Mouse (Mus musculus) urinary bladder, adult 18-20 months (tissue): Measurements from ENCODE around the gene Bora.

Source experiments
- DNase-seq, 2 experiments: peaks; one replicate each; pipeline ENCODE4 v3.0.0; 2022; ENCODE audit warnings: low spot score in 2 of 2, mixed read lengths in 2 of 2

The Bora gene

GRCm38 (mm10) chr14:99060616-99061015 is 14.6 kb downstream of the Bora start:
- DNase-seq = no peak

- no peak for DNase-seq
Observed at GRCm38 (mm10) chr14:99063091-99063490, 17.1 kb downstream of the Bora start.

GRCm38 (mm10) chr14:99071146-99071545 is 25.1 kb downstream of the Bora start:
- DNase-seq = no peak

DNA sequence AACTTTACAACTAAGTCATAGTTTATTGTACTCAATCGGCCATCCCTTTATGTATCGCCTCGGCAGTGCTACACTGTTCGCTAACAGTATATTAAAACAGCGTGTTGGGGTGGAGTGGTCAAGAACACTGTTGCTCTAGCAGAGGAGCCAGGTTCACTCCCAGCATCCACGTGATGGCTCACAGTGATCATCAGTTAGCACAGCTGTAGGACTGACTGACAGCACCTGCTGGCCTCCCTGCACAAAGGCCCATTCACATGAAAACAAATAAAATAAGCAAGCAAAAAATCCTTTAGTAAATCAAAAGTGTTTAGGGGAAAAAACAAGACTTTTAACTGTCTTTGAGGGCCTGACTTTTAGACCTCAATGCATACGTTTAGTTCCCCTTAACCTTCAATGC is 42.9 kb downstream of the Bora start:
- no peak for DNase-seq

DNA sequence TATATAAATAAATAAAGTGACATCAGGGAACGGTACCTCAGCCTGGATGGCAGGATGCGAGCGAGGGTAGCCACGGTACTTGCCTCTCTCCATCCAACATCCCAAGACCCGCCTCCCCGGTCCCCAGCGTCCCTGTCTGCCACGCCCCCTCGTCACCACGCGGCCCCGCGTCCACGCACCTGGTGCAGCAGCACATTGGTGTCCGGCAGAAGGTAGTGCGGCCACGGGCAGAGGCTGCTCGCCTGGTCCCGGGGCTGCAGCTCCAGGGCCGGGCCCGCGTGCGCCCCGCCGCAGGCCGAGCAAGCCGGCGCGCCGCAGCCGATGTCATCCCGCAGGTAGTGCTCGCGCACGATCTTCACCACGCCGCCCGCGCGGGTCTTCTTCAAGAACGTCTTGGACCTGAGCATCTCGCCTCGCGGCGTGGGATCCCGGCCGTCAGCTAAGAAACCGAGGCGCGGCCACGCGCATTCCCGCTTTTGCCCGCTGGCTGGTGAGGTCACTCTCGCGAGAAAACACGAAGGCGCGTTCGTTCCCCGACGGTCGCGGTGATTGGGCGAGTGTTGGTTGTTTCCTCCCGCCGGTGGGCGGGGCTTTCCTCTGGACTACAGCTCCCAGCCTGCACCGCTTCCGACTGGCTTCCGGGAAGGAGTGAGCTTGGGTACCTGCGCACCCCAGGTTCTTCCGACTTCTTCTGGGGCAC is 53.4 kb downstream of the Bora start, which contains the start of the genes Pibf1 and Dis3:
Pibf1 (plus strand) TSS at position 158 of the 700 bp plus-strand sequence.
Dis3 (minus strand) TSS at position 504 of the 700 bp plus-strand sequence.
- DNase-seq = peak; percentile 98 to 99

DNA sequence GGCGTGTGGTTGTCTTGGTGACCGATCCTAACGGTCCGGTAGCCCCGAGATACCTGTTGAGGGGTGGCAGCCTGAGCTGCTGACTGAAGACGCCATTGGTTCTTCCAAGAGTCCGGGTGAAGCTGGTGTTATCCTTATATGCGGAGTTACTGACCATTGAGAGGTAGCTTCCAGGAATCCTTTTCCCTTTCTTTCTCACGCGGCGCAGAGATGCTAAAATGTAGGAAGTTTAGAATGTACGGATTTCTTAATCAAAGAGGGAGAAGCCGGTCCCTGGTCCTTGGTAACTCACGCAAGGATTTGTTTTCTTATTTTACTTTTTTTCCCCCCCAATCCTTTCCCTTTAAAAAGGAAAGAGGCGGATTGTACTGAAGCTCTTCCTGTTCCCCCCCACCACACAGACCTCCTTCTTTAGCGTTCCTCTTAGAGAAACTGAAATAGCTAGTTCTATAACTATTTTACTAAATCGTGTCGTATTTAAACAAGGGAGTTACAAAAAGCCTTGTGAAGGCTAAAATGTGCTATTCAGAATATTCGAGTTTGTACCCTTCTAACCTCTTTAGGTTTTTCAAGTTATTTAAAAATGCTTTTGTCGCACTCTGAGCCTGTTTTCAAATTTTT is 54.1 kb downstream of the Bora start:
- DNase-seq = no peak

DNA sequence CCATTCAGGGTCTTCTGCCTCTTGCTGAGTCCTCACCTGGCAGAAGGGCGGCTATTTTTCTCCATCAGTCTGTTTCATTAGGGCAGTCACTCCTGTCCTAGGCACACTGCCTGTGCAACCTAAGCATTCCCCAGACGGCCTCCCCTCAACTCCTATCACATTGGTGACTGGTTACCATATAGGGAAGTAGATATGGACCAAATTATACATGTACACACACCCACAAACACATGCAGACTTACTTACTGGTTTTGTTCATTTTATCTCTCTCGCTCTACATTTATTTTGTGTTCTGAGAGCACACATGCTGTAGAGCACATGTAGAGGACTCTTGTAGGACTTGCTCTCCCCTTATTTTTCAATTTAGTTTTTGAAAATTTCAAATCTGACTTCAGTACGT is 57.0 kb downstream of the Bora start:
- DNase-seq = no peak

DNA sequence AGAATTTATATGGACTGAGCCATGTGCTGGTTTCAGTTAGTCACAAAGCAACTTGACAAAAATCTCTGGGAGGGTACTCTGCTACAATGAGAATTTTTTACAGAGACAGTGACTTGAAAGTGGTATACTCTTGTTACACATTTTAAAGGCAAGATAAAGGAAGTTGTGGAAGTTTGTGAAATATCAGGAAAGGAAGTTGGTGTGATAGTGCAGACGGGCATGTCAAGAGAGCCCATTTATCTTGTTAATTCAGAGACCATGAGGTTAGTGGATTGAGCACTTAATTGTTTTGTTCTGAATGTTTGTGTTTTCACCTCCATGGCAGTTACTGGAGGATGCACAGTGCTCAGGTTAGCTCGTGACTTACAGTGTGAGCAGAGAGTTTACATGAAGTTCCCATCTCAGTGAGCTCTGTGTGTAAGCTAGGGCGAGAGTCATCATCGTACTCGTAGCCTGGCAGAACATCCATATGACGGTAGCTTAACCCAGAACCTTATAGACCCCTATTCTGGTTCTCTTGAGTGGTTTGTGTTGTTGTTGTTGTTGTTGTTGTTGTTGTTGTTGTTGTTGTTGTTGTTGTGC is 58.6 kb downstream of the Bora start:
- no peak for DNase-seq

DNA sequence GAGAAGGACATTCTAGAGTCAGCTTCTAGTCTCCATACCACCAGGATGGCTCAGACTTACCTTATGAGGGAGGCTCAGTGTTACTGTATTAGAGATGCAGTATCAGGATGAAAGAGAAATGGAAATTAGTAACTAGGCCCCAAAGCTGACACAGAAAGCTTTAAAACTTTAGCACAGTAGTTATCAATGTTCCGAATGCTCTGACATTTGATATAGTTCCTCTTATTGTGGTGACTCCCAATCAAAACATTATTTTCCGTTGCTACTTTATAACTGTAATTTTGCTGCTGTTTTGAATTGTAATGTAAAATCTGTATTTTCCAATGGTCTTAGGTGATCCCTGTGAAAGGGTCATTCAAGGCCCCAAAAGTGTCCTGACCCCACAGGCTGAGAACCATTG is 60.6 kb downstream of the Bora start:
- DNase-seq = no peak

GRCm38 (mm10) chr14:99107631-99108187 is 61.7 kb downstream of the Bora start:
- DNase-seq = no peak

GRCm38 (mm10) chr14:99108762-99109161 is 62.7 kb downstream of the Bora start:
- DNase-seq = no peak

- no peak for DNase-seq
Observed at GRCm38 (mm10) chr14:99117576-99117975, 71.6 kb downstream of the Bora start.

- no peak for DNase-seq
Observed at GRCm38 (mm10) chr14:99121584-99122339, 75.7 kb downstream of the Bora start.

DNA sequence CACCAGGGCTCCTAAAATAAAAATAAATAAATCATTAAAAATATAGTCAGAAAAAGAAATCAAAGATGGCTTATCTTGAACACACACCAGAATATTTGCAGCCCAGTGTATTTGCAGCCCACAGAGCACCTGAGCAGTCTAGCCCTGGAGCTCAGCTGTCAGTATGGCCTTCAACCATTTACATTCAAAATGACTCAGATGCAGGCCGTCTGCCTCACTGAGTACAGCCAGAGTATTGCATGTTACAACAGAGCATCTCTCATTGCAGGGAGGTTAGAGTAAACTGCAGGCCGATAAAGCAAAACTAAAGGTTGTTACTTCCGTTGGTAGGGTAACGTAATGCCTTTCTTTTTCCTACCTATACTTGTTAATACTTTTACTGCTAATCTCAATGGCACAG is 78.1 kb downstream of the Bora start:
- no peak for DNase-seq
